Mouse (Mus musculus): ENCODE results near the gene Iqsec2.

DNA sequence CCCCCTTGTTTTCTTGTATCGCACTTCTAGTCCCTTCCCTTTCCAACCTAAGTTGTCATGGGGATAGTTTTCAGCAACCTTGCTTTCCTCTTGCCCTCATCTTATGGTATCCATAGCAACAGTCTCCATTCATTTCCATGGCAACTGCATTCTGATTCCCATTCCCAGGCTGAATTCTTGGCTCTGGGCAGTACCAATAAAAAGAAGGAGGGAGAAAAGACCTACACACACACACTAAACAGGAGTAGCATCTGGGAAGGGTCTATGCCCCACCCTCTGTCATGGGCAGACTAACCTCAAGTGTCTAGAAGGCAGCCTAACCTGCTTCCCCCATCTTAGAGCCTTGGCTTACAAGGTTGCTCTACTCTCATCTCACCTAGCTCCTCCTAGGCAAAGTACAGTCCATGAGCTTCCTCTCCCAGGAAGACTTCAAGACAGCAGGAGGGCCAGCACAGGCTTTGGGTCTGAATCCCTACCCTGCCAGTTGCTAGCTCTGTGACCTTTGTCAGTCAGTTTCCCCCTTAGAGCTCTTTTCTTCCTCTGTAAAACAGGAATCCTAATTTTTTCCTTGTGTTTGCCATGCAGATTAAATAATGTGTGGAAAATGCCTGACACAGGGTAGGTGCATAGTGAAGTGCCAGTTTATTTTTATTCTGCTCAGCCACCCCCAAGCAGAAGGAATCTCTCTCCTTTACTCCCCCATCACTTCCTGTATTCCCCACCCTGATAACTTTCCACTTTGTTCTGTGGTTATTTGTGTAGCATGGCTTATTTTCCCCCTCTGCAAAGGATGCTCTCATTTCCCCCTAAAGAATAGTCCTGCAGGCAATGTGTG is 54.0 kb downstream of the Iqsec2 start:
- no peak for TF ChIP-seq CTCF (IDR thresholded peaks at IDR 0.05; ENCODE audit: low read depth)
- TF ChIP-seq EP300 (IDR thresholded peaks at IDR 0.05; ENCODE audit: low read depth), result no peak
